Mouse (Mus musculus) G1E (cell line): ENCODE measurements at regions not wholly inside any gene's neighbourhood (a gene's known extent, or its start where the extent isn't known, plus 50 kb on each side); places are given as distances from the start of the nearest gene placed in this dataset.
A peak's percentile ranks its signal among the peaks of the same experiment; 100 is the strongest.

ENCODE experiments used
- ATAC-seq: 2 replicates; pipeline ENCODE4 v1.8.0; 2016; ENCODE audit warnings: mild to moderate bottlenecking; ENCODE audit not compliant: insufficient number of reproducible peaks, poor library complexity, low FRiP score, severe bottlenecking; ENCODE audit errors: extremely low read depth
- DNase-seq: peaks from one replicate; pipeline ENCODE4 v3.0.0; 2012; ENCODE audit warnings: low spot score
- H3K27me3 ChIP-seq: 2 replicates; pipeline ENCODE4 v1.6.1; 2012; ENCODE audit warnings: mild to moderate bottlenecking, low read length, inconsistent platforms; ENCODE audit not compliant: insufficient read depth
- H3K36me3 ChIP-seq: replicated peaks from 2 replicates; pipeline ENCODE3; 2012; ENCODE audit warnings: mild to moderate bottlenecking, inconsistent platforms
- H3K4me1 ChIP-seq: 2 replicates; pipeline ENCODE4 v1.6.1; 2012; ENCODE audit warnings: low read depth, low read length, inconsistent platforms, mixed read lengths; ENCODE audit not compliant: insufficient read depth
- H3K4me3 ChIP-seq: 2 replicates; pipeline ENCODE4 v1.5.1; 2012; ENCODE audit warnings: low read depth, mild to moderate bottlenecking, inconsistent platforms, low read length, moderate library complexity, mixed read lengths
- H3K9me3 ChIP-seq: replicated peaks from 2 replicates; pipeline ENCODE4 v1.6.1; 2012; ENCODE audit warnings: inconsistent platforms
- CTCF ChIP-seq: IDR thresholded peaks from 2 replicates; pipeline ENCODE4 v1.5.1; 2012; ENCODE audit warnings: low read depth, low read length, inconsistent platforms, mixed read lengths
- GATA1 ChIP-seq: IDR thresholded peaks from 2 replicates; pipeline ENCODE4 v1.6.1; 2012; ENCODE audit warnings: borderline replicate concordance, low read length, inconsistent platforms, mixed read lengths
- GATA2 ChIP-seq: IDR thresholded peaks from 2 replicates; pipeline ENCODE4 v1.6.1; 2012; ENCODE audit warnings: low read depth, low read length, inconsistent platforms, borderline replicate concordance
- POLR2AphosphoS5 ChIP-seq: IDR thresholded peaks from 2 replicates; pipeline ENCODE4 v1.6.1; 2012; ENCODE audit warnings: low read depth, low read length, inconsistent platforms; ENCODE audit not compliant: insufficient replicate concordance
- TAL1 ChIP-seq: conservative IDR thresholded peaks from 2 replicates; pipeline ENCODE4 v1.6.1; 2012; ENCODE audit warnings: low read depth, low read length, inconsistent platforms, mixed read lengths

DNA sequence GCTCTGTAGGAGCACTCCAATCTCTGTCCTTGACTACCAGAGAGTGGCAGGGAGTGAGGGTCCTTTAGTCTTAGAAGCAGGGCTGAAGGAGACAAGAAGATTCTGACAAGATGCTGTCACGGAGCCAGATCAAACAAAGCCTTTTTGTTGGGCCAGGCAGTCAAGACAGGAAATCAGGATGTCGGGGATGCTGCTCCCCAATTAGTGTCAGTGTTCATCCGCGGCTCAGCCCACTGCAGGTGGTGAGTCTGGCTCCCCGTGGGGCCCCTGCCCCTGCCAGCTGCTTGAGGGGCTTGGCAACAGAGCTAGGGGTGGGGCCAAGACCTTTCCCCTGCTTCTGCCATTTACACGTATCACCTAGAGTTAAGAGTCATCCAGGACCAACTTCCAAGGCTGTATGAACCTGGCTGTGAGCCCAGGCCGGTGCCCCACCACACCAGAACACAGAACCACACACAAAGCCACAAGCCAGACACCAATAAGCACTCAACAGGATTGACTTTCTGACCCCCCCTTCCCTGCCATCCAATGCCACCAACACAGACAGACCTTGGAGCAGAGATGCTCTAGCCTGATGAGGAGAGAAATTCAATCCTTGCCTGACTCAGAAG, 137.5 kb downstream of the Cct6b start:
- TF ChIP-seq GATA2, result no peak
- TF ChIP-seq TAL1, result no peak
- TF ChIP-seq GATA1, result no peak
- TF ChIP-seq POLR2AphosphoS5, result no peak
- no peak for TF ChIP-seq CTCF
- Histone ChIP-seq H3K9me3 (peaks cover 70% of the 10 kb centered on the region), H3K4me1 (no peaks in the 10 kb centered on the region), H3K36me3 (no peaks in the 10 kb centered on the region), H3K4me3 (no peak overlapping the region), H3K27me3 (no peaks in the 10 kb centered on the region)
- no peak for ATAC-seq
- no peak for DNase-seq

DNA sequence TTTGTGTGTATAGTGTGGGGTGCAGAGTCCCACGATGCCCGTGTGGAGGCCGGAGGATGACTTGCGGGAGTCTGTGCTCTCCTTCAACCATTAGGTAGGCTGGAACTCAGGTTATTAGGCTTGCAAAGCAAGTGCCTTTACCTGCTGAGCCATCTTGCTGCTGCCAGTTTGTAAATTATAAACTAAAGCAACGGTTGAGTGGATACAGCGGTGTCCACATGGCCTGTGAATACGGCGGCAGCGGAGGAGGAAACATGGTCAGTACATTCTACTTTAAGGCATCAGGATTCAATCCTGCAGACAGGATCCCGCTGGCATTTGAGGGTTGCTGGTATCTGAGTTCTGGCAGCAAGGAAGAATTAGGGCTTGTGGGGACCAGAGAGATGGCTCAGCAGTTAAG, 143.1 kb downstream of the Cct6b start:
- H3K4me3 ChIP-seq, result no peak overlapping the region
- peaks cover 49% of the 10 kb centered on the region for H3K9me3 ChIP-seq
- no peak for TF ChIP-seq GATA1
- no peak for TF ChIP-seq TAL1
- no peak for TF ChIP-seq POLR2AphosphoS5
- no peak for TF ChIP-seq GATA2
- no peak for TF ChIP-seq CTCF
- DNase-seq (no peak), ATAC-seq (no peak)
- H3K4me1 ChIP-seq, result no peaks in the 10 kb centered on the region
- no peaks in the 10 kb centered on the region for H3K36me3 ChIP-seq
- H3K27me3 ChIP-seq, result no peaks in the 10 kb centered on the region

DNA sequence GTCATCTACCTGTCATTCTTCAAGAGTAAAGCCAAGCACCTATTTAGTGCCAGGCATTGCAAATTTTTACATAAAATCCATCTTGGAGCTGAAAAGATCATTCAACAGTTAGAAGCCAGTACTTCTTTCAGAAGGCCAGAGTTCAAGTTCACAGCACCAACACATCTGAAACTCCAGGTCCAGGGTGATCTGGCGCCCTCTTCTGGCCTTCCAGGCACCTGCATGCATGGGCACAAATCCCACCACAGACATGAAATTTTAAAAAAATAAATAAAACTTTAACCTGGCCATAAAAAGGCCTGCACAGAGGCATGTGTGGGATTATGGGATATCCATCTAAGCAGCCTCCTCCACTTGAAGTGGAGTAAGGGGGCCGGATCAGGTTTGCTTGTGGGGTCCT, 144.7 kb downstream of the Cct6b start:
- Histone ChIP-seq H3K36me3 (no peaks in the 10 kb centered on the region), H3K27me3 (no peaks in the 10 kb centered on the region), H3K9me3 (peaks cover 45% of the 10 kb centered on the region), H3K4me1 (no peaks in the 10 kb centered on the region), H3K4me3 (no peak overlapping the region)
- DNase-seq, result no peak
- ATAC-seq, result no peak
- TF ChIP-seq TAL1, result no peak
- TF ChIP-seq POLR2AphosphoS5, result no peak
- TF ChIP-seq CTCF, result no peak
- TF ChIP-seq GATA1, result no peak
- no peak for TF ChIP-seq GATA2

DNA sequence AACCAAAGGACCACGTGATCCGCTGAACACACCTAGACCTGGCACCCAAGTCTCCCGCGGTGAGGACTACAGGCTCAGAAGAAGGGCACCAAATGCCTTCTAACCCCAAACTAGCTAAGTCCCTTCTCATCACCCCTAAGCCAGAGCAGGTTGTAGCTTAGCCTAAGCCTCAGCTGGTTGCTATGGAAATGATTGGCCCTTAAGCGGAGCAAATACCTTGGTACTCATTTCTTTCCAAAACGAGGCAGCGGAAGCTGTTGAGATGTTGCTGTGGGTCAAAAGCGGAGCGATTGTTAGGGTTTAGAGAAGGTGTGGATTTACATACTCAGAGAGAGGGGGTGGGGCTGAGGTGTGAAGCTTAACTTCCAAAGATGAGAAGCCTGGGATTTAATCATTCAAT, 145.7 kb downstream of the Cct6b start:
- no peak overlapping the region for H3K4me3 ChIP-seq
- no peak for ATAC-seq
- H3K36me3 ChIP-seq, result no peaks in the 10 kb centered on the region
- no peaks in the 10 kb centered on the region for H3K27me3 ChIP-seq
- TF ChIP-seq CTCF (no peak), POLR2AphosphoS5 (no peak), TAL1 (no peak), GATA1 (no peak), GATA2 (no peak)
- peaks cover 45% of the 10 kb centered on the region for H3K9me3 ChIP-seq
- H3K4me1 ChIP-seq, result no peaks in the 10 kb centered on the region
- DNase-seq, result no peak

DNA sequence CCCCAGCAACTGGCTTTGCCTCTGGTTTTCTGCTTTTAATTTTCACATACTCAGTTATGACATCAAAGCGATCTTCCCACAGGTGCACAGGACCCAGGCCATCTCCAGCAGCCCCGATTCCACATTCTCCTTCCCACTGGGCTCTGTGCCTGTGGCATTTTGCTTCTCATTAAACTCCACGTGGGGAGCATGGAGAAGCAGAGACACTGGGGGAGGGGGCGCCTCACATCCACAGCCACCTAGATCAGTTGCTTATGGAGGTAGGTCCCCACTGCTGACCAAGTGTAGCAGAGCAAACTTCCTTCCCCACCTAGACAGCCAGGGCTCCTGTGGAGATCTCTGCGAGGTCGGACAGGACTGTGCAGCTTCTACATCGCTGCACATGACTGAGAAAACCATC, 147.3 kb downstream of the Cct6b start:
- no peak for DNase-seq
- Histone ChIP-seq H3K27me3 (no peaks in the 10 kb centered on the region), H3K4me1 (no peaks in the 10 kb centered on the region), H3K4me3 (no peak overlapping the region), H3K9me3 (peaks cover 45% of the 10 kb centered on the region), H3K36me3 (no peaks in the 10 kb centered on the region)
- TF ChIP-seq GATA1, result no peak
- no peak for TF ChIP-seq POLR2AphosphoS5
- TF ChIP-seq CTCF, result no peak
- no peak for TF ChIP-seq TAL1
- TF ChIP-seq GATA2, result no peak
- no peak for ATAC-seq

DNA sequence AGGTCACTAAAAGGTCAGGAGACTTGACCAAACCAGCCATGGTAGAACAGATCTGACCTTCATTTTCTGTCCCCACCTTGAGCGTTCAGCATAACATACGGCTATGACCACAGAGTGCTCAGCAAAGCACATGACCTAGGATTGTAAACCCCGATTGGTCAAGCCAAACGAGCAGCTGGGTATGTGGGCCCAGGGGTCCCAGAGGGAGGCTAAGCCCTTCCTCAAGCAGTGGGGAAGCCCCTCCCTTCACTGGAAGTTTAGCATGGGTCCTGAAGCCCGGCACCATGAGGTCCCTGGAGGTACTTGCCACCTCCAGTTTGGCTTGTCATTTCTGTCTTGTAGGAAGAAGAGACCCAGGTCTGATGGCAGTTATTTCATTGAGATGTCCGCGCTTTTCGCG, 149.8 kb downstream of the Cct6b start:
- no peaks in the 10 kb centered on the region for H3K4me1 ChIP-seq
- no peaks in the 10 kb centered on the region for H3K27me3 ChIP-seq
- no peak for TF ChIP-seq POLR2AphosphoS5
- H3K4me3 ChIP-seq, result no peak overlapping the region
- H3K36me3 ChIP-seq, result no peaks in the 10 kb centered on the region
- no peak for ATAC-seq
- H3K9me3 ChIP-seq, result peaks cover 37% of the 10 kb centered on the region
- no peak for DNase-seq

DNA sequence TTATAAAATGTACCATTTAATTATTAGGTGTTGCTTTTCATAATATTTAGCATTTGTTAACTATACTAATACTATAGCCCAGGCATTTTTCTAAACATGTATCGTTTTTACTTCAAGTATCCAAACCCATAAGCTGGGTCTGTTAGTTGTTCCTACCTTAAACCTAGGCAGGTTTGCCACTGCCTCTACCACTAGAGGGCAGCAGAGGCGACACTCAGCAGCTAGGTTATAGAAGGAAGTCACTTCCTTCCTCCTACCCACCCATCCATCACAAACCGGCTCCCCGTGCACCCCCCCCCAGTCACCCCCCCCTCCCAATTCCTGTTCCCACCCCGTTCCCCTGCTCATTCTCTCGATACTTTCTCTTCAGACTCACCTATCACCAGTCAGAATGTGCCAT, 150.6 kb downstream of the Cct6b start:
- ATAC-seq, result no peak
- TF ChIP-seq POLR2AphosphoS5 (no peak), TAL1 (no peak), GATA2 (no peak), CTCF (0 out of 2 replicates have a peak, but pooled peaks have one; percentile 24), GATA1 (no peak)
- Histone ChIP-seq H3K36me3 (no peaks in the 10 kb centered on the region), H3K4me3 (no peak overlapping the region), H3K4me1 (no peaks in the 10 kb centered on the region), H3K27me3 (no peaks in the 10 kb centered on the region), H3K9me3 (peaks cover 40% of the 10 kb centered on the region)
- DNase-seq, result peak; percentile 9
